In genomic region chr10:127492118-127492517, GRCm38 (mm10) we compare ENCODE assay signal across 30 mouse cellular contexts. TPM values are rescaled to one million over a fixed set of nuclear protein-coding genes. Genes with fewer than 3 reads are reported as not detected.
DNase-seq lines count a peak whose midpoint lies in the region; ATAC-seq and TF ChIP-seq lines count a peak whose summit lies in the region.
"Had no signal": no experiment of that assay in that cellular context is flagged by ENCODE, and none has a peak within 500 bp of the region (broad histone marks: within the 10 kb centered on the region; RNA-seq: fewer than 3 reads in every experiment).

No protein-coding gene starts in this region.

- H3K27ac ChIP-seq in hindbrain, embryonic 13.5 days, result 0 out of 2 replicates have a peak overlapping the region, but pooled peaks have one; percentile 81
- no peak overlapping the region for H3K27ac ChIP-seq in hindbrain, embryonic 11.5 days (ENCODE audit: low read depth, low read length)
- no peak overlapping the region for H3K27ac ChIP-seq in midbrain, embryonic 11.5 days (ENCODE audit: low read depth, low read length)
- H3K27ac ChIP-seq in midbrain, embryonic 10.5 days (replicated peaks), result no peak overlapping the region
- H3K27ac ChIP-seq in stomach, postnatal 0 days (replicated peaks), result no peak overlapping the region
- H3K27ac ChIP-seq: heart, embryonic 13.5 days had no signal

- H3K36me3 ChIP-seq in hindbrain, embryonic 13.5 days, result peaks cover 77% of the 10 kb centered on the region
- peaks cover 11% of the 10 kb centered on the region for H3K36me3 ChIP-seq in hindbrain, embryonic 11.5 days (ENCODE audit: control insufficient read depth, insufficient read depth, low read length)
- H3K36me3 ChIP-seq in midbrain, embryonic 11.5 days (ENCODE audit: control insufficient read depth, insufficient read depth, low read length), result peaks cover 24% of the 10 kb centered on the region
- peaks cover 94% of the 10 kb centered on the region for H3K36me3 ChIP-seq in midbrain, embryonic 10.5 days
- peaks cover 41% of the 10 kb centered on the region for H3K36me3 ChIP-seq in stomach, postnatal 0 days (ENCODE audit: control insufficient read depth, insufficient read depth, low read length)

- peaks cover 43% of the 10 kb centered on the region for H3K4me1 ChIP-seq in hindbrain, embryonic 13.5 days (replicated peaks)
- H3K4me1 ChIP-seq in hindbrain, embryonic 11.5 days (replicated peaks; ENCODE audit: control insufficient read depth, insufficient read depth, low read length), result no peaks in the 10 kb centered on the region
- H3K4me1 ChIP-seq in midbrain, embryonic 11.5 days (ENCODE audit: control insufficient read depth, insufficient read depth, low read length), result no peaks in the 10 kb centered on the region
- H3K4me1 ChIP-seq in midbrain, embryonic 10.5 days, result peaks cover 8% of the 10 kb centered on the region
- H3K4me1 ChIP-seq in stomach, postnatal 0 days (replicated peaks; ENCODE audit: control insufficient read depth, insufficient read depth), result no peaks in the 10 kb centered on the region
- H3K4me1 ChIP-seq: heart, embryonic 13.5 days; megakaryocyte, embryonic 14.5 days had no signal

- TF ChIP-seq EP300 in stomach, postnatal 0 days (optimal IDR thresholded peaks at IDR 0.05), result no peak

- H3K4me3 ChIP-seq in hindbrain, embryonic 13.5 days, result no peak overlapping the region
- no peak overlapping the region for H3K4me3 ChIP-seq in hindbrain, embryonic 11.5 days (ENCODE audit: low read depth, low read length)
- no peak overlapping the region for H3K4me3 ChIP-seq in midbrain, embryonic 11.5 days (ENCODE audit: low read depth, low read length)
- H3K4me3 ChIP-seq in midbrain, embryonic 10.5 days, result no peak overlapping the region
- no peak overlapping the region for H3K4me3 ChIP-seq in stomach, postnatal 0 days (ENCODE audit: low read depth, low read length)
- H3K4me3 ChIP-seq: heart, embryonic 13.5 days; megakaryocyte, embryonic 14.5 days had no signal

- H3K9ac ChIP-seq in hindbrain, embryonic 13.5 days, result no peak overlapping the region
- no peak overlapping the region for H3K9ac ChIP-seq in hindbrain, embryonic 11.5 days (ENCODE audit: low read depth, low read length)
- no peak overlapping the region for H3K9ac ChIP-seq in midbrain, embryonic 11.5 days (ENCODE audit: low read length)
- no peak overlapping the region for H3K9ac ChIP-seq in stomach, postnatal 0 days (ENCODE audit: low read length)
- H3K9ac ChIP-seq: heart, embryonic 13.5 days had no signal

- no peak overlapping the region for H3K4me2 ChIP-seq in hindbrain, embryonic 13.5 days
- H3K4me2 ChIP-seq in hindbrain, embryonic 11.5 days (replicated peaks; ENCODE audit: low read depth, low read length), result no peak overlapping the region
- H3K4me2 ChIP-seq in midbrain, embryonic 11.5 days, result no peak overlapping the region
- no peak overlapping the region for H3K4me2 ChIP-seq in stomach, postnatal 0 days (replicated peaks; ENCODE audit: low read depth)
- H3K4me2 ChIP-seq: heart, embryonic 13.5 days had no signal

- peak; percentile 65 for DNase-seq in adrenal gland, adult 2 months
- no peak for DNase-seq in adrenal gland, postnatal 10 days
- no peak for DNase-seq in hindbrain, embryonic 11.5 days (ENCODE audit: low spot score)
- peak; percentile 4 for DNase-seq in midbrain, embryonic 11.5 days (ENCODE audit: low spot score, missing footprints)
- no peak for DNase-seq in midbrain, embryonic 10.5 days (ENCODE audit: low spot score)
- DNase-seq in stomach, postnatal 0 days (ENCODE audit: low spot score), result no peak
- DNase-seq in cerebellum, adult 9-10 months, result no peak
- DNase-seq: cerebellum, adult 11 months; cerebellum, postnatal 14 days; heart, postnatal 10 days; kidney, adult 11 months; kidney, postnatal 14 days; liver; lung, adult 18-20 months; lung, postnatal 4 days; midbrain, embryonic 14.5 days; right cerebral cortex, adult 18-20 months; spleen, adult 18-20 months; thymus, adult 2 months; thymus, postnatal 36 days had no signal

- no peaks in the 10 kb centered on the region for H3K27me3 ChIP-seq in hindbrain, embryonic 13.5 days
- no peaks in the 10 kb centered on the region for H3K27me3 ChIP-seq in hindbrain, embryonic 11.5 days (ENCODE audit: control insufficient read depth, insufficient read depth, low read length)
- H3K27me3 ChIP-seq in midbrain, embryonic 11.5 days (ENCODE audit: control insufficient read depth, insufficient read depth, low read length), result no peaks in the 10 kb centered on the region
- no peaks in the 10 kb centered on the region for H3K27me3 ChIP-seq in midbrain, embryonic 10.5 days (ENCODE audit: low read depth, poor library complexity, severe bottlenecking)
- H3K27me3 ChIP-seq in stomach, postnatal 0 days (ENCODE audit: control insufficient read depth, insufficient read depth, low read length), result no peaks in the 10 kb centered on the region
- H3K27me3 ChIP-seq: CH12.LX; heart, embryonic 13.5 days; megakaryocyte, embryonic 14.5 days had no signal

- 85% methylated on average over 3 of the region's 3 CpGs for WGBS in hindbrain, embryonic 13.5 days
- WGBS in hindbrain, embryonic 11.5 days, result 85% methylated on average over 3 of the region's 3 CpGs
- 94% methylated on average over 3 of the region's 3 CpGs for WGBS in midbrain, embryonic 11.5 days
- 94% methylated on average over 3 of the region's 3 CpGs for WGBS in midbrain, embryonic 10.5 days
- 77% methylated on average over 3 of the region's 3 CpGs for WGBS in stomach, postnatal 0 days

- ATAC-seq in hindbrain, embryonic 13.5 days (ENCODE audit: low FRiP score), result no peak
- no peak for ATAC-seq in hindbrain, embryonic 11.5 days (ENCODE audit: low FRiP score)
- ATAC-seq in midbrain, embryonic 11.5 days (ENCODE audit: low FRiP score), result no peak
- ATAC-seq in stomach, postnatal 0 days (ENCODE audit: low FRiP score, low TSS enrichment), result no peak
- ATAC-seq: forebrain, embryonic 14.5 days; inflammation-experienced regulatory T-cells, adult 6 months; lung, postnatal 0 days had no signal

- no peaks in the 10 kb centered on the region for H3K9me3 ChIP-seq in hindbrain, embryonic 13.5 days
- H3K9me3 ChIP-seq in hindbrain, embryonic 11.5 days (ENCODE audit: control insufficient read depth, low read length), result no peaks in the 10 kb centered on the region
- H3K9me3 ChIP-seq in midbrain, embryonic 11.5 days (ENCODE audit: control insufficient read depth, low read length), result no peaks in the 10 kb centered on the region
- no peaks in the 10 kb centered on the region for H3K9me3 ChIP-seq in midbrain, embryonic 10.5 days (replicated peaks)
- H3K9me3 ChIP-seq in stomach, postnatal 0 days (ENCODE audit: control insufficient read depth, low read length), result no peaks in the 10 kb centered on the region
- H3K9me3 ChIP-seq: heart, embryonic 13.5 days; megakaryocyte, embryonic 14.5 days had no signal

- TF ChIP-seq CTCF in stomach, postnatal 0 days (IDR thresholded peaks at IDR 0.05; ENCODE audit: low read depth), result no peak

RNA-seq across cellular contexts. Expression of gene Stac3, which starts 9.4 kb away (rescaled TPM):
- total RNA-seq in adrenal gland, adult 2 months (2021), result 1 to 10 TPM in 1 of 2 experiments, under 1 TPM in 1; 0.93 to 1.8 TPM
- polyA plus RNA-seq in adrenal gland, adult 2 months (2012; rRNA removed), result 1.5 and 2.5 TPM in 2 replicates
- total RNA-seq in adrenal gland, postnatal 10 days (2021), result 10 to 100 TPM in 1 of 2 experiments, 1 to 10 TPM in 1; 5.2 to 16.9 TPM
- polyA plus RNA-seq in hindbrain, embryonic 13.5 days (2015; fragmentation: Nextera tagmentation; extraction: Ambion mirVana), result 2.5 TPM in 2 replicates
- polyA plus RNA-seq in hindbrain, embryonic 11.5 days (2014; fragmentation: Nextera tagmentation; extraction: Ambion mirVana), result 0.36 and 0.43 TPM in 2 replicates
- polyA plus RNA-seq in midbrain, embryonic 11.5 days (2014; fragmentation: Nextera tagmentation; extraction: Ambion mirVana), result 0.10 and 0.14 TPM in 2 replicates
- 0.52 and 0.62 TPM in 2 replicates for polyA plus RNA-seq in midbrain, embryonic 10.5 days (2016; fragmentation: Nextera tagmentation; extraction: Ambion mirVana)
- polyA plus RNA-seq in stomach, postnatal 0 days (2015; fragmentation: Nextera tagmentation; extraction: Ambion mirVana), result 0.23 and 0.40 TPM in 2 replicates
- total RNA-seq: hematopoietic stem cell, adult 5-6 weeks had no signal

RNA-seq across cellular contexts. Expression of gene Ndufa4l2, which starts 22.6 kb away (rescaled TPM):
- total RNA-seq in adrenal gland, adult 2 months (2021), result 10 to 100 TPM; 45.8 to 53.5 TPM
- polyA plus RNA-seq in adrenal gland, adult 2 months (2012; rRNA removed), result 86.0 and 107 TPM in 2 replicates
- total RNA-seq in adrenal gland, postnatal 10 days (2021), result 10 to 100 TPM; 49.3 to 56.4 TPM
- polyA plus RNA-seq in hindbrain, embryonic 13.5 days (2015; fragmentation: Nextera tagmentation; extraction: Ambion mirVana), result 13.4 and 15.5 TPM in 2 replicates
- polyA plus RNA-seq in hindbrain, embryonic 11.5 days (2014; fragmentation: Nextera tagmentation; extraction: Ambion mirVana), result 6.5 and 7.0 TPM in 2 replicates
- 3.6 and 5.7 TPM in 2 replicates for polyA plus RNA-seq in midbrain, embryonic 11.5 days (2014; fragmentation: Nextera tagmentation; extraction: Ambion mirVana)
- polyA plus RNA-seq in midbrain, embryonic 10.5 days (2016; fragmentation: Nextera tagmentation; extraction: Ambion mirVana), result 5.2 and 5.8 TPM in 2 replicates
- 58.2 and 72.8 TPM in 2 replicates for polyA plus RNA-seq in stomach, postnatal 0 days (2015; fragmentation: Nextera tagmentation; extraction: Ambion mirVana)
- total RNA-seq: hematopoietic stem cell, adult 5-6 weeks; monocyte, adult 5-6 weeks; neutrophil, adult 5-6 weeks had no signal
- polyA plus RNA-seq: inflammation-experienced regulatory T-cells, adult 6 months had no signal

RNA-seq across cellular contexts. Expression of gene Shmt2, which starts 30.1 kb away (rescaled TPM):
- total RNA-seq in adrenal gland, adult 2 months (2021), result 10 to 100 TPM; 43.3 to 48.8 TPM
- 84.2 and 106 TPM in 2 replicates for polyA plus RNA-seq in adrenal gland, adult 2 months (2012; rRNA removed)
- 10 to 100 TPM; 56.1 to 57.7 TPM for total RNA-seq in adrenal gland, postnatal 10 days (2021)
- polyA plus RNA-seq in hindbrain, embryonic 13.5 days (2015; fragmentation: Nextera tagmentation; extraction: Ambion mirVana), result 52.7 and 57.5 TPM in 2 replicates
- polyA plus RNA-seq in hindbrain, embryonic 11.5 days (2014; fragmentation: Nextera tagmentation; extraction: Ambion mirVana), result 70.3 and 70.4 TPM in 2 replicates
- polyA plus RNA-seq in midbrain, embryonic 11.5 days (2014; fragmentation: Nextera tagmentation; extraction: Ambion mirVana), result 68.8 and 74.8 TPM in 2 replicates
- 107 and 121 TPM in 2 replicates for polyA plus RNA-seq in midbrain, embryonic 10.5 days (2016; fragmentation: Nextera tagmentation; extraction: Ambion mirVana)
- polyA plus RNA-seq in stomach, postnatal 0 days (2015; fragmentation: Nextera tagmentation; extraction: Ambion mirVana), result 38.9 and 40.9 TPM in 2 replicates

RNA-seq across cellular contexts. Expression of gene Nxph4, which starts 42.2 kb away (rescaled TPM):
- total RNA-seq in adrenal gland, adult 2 months (2021), result 10 to 100 TPM in 1 of 2 experiments, 1 to 10 TPM in 1; 5.0 to 11.7 TPM
- 7.4 and 7.8 TPM in 2 replicates for polyA plus RNA-seq in adrenal gland, adult 2 months (2012; rRNA removed)
- 1 to 10 TPM; 5.3 TPM for total RNA-seq in adrenal gland, postnatal 10 days (2021)
- 139 and 176 TPM in 2 replicates for polyA plus RNA-seq in hindbrain, embryonic 13.5 days (2015; fragmentation: Nextera tagmentation; extraction: Ambion mirVana)
- 54.5 and 59.8 TPM in 2 replicates for polyA plus RNA-seq in hindbrain, embryonic 11.5 days (2014; fragmentation: Nextera tagmentation; extraction: Ambion mirVana)
- polyA plus RNA-seq in midbrain, embryonic 11.5 days (2014; fragmentation: Nextera tagmentation; extraction: Ambion mirVana), result 19.5 and 23.6 TPM in 2 replicates
- 19.4 and 27.2 TPM in 2 replicates for polyA plus RNA-seq in midbrain, embryonic 10.5 days (2016; fragmentation: Nextera tagmentation; extraction: Ambion mirVana)
- 2.7 and 4.0 TPM in 2 replicates for polyA plus RNA-seq in stomach, postnatal 0 days (2015; fragmentation: Nextera tagmentation; extraction: Ambion mirVana)
- total RNA-seq: hematopoietic stem cell, adult 5-6 weeks; monocyte, adult 5-6 weeks; neutrophil, adult 5-6 weeks had no signal
- polyA plus RNA-seq: inflammation-experienced regulatory T-cells, adult 6 months had no signal

Comparison
In these comparisons a context has a peak if more than half of its experiments do, and no peak if none do; other contexts are left out.
1. DNase-seq: peak in adrenal gland, adult 2 months (single experiment) and midbrain, embryonic 11.5 days (single experiment); none in adrenal gland, postnatal 10 days (single experiment), hindbrain, embryonic 11.5 days (single experiment), midbrain, embryonic 10.5 days (single experiment), stomach, postnatal 0 days (single experiment) and cerebellum, adult 9-10 months (single experiment).